Mouse (Mus musculus) limb, embryonic 13.5 days (tissue): Measurements from ENCODE around the gene Maml3. TPM values are rescaled to one million over a fixed set of nuclear protein-coding genes. Genes with fewer than 3 reads are reported as not detected.

ENCODE experiments used
- ATAC-seq: fragments of 200-750 bp; cut with Nextera tagmentation; 2 replicates; pipeline ENCODE4 v1.8.0; 2017; ENCODE audit warnings: low read depth, moderate number of reproducible peaks, moderate TSS enrichment; ENCODE audit not compliant: low FRiP score
- H3K27ac ChIP-seq: fragments of 300-500 bp; sonication (generic); 2 replicates; pipeline ENCODE4 v1.5.1; 2015; ENCODE audit warnings: inconsistent platforms, mild to moderate bottlenecking, moderate library complexity
- H3K27me3 ChIP-seq: fragments of 300-500 bp; sonication (generic); 2 replicates; pipeline ENCODE4 v1.6.1; 2015; ENCODE audit warnings: mild to moderate bottlenecking, inconsistent platforms
- H3K36me3 ChIP-seq: fragments of 300-500 bp; sonication (generic); 2 replicates; pipeline ENCODE4 v1.6.1; 2015; ENCODE audit warnings: inconsistent platforms, mild to moderate bottlenecking, moderate library complexity
- H3K4me1 ChIP-seq: fragments of 300-500 bp; sonication (generic); 2 replicates; pipeline ENCODE4 v1.6.1; 2015; ENCODE audit warnings: inconsistent platforms
- H3K4me2 ChIP-seq: fragments of 300-500 bp; sonication (generic); replicated peaks from 2 replicates; pipeline ENCODE4 v1.6.1; 2015; ENCODE audit warnings: inconsistent platforms, mild to moderate bottlenecking, moderate library complexity
- H3K4me3 ChIP-seq: fragments of 300-500 bp; sonication (generic); 2 replicates; pipeline ENCODE4 v1.5.1; 2015; ENCODE audit warnings: moderate library complexity, mild to moderate bottlenecking, inconsistent platforms
- H3K9ac ChIP-seq: fragments of 300-500 bp; sonication (generic); 2 replicates; pipeline ENCODE4 v1.6.1; 2015; ENCODE audit warnings: mild to moderate bottlenecking, inconsistent platforms
- H3K9me3 ChIP-seq: fragments of 300-500 bp; sonication (generic); 2 replicates; pipeline ENCODE4 v1.6.1; 2016; ENCODE audit warnings: inconsistent platforms
- WGBS: fragments of 180-500 bp; shearing (Covaris S2); methylation state at CpG from one replicate; pipeline ENCODE4 v1.1.7; 2015; 5-methylcytosine and 5-hydroxymethylcytosine counted together
- polyA plus RNA-seq: library from polyadenylated mRNA; unstranded; fragments of >200 nt; fragmentation: Nextera tagmentation; extraction: Ambion mirVana; gene quantifications from 2 replicates; pipeline ENCODE4 v1.2.1, GENCODE M21; 2015

The Maml3 gene
- polyA plus RNA-seq, 1 experiment from 2014 or later = 5.1 TPM

- H3K9me3 ChIP-seq = no peaks in the 10 kb centered on the region
- H3K4me2 ChIP-seq = peak overlapping the region; percentile 30; the same call in 1 of the 2 replicates
- H3K27ac ChIP-seq = no peak overlapping the region
- H3K27me3 ChIP-seq = no peaks in the 10 kb centered on the region
- no peak overlapping the region for H3K9ac ChIP-seq
- no peak for ATAC-seq
- no peaks in the 10 kb centered on the region for H3K36me3 ChIP-seq
- H3K4me1 ChIP-seq = peaks cover 19% of the 10 kb centered on the region
- WGBS = 64% methylated on average over 6 of the region's 6 CpGs
- H3K4me3 ChIP-seq = no peak overlapping the region
Observed at GRCm38 (mm10) chr3:51796838-51797237, 308.0 kb downstream of the Maml3 start.

DNA sequence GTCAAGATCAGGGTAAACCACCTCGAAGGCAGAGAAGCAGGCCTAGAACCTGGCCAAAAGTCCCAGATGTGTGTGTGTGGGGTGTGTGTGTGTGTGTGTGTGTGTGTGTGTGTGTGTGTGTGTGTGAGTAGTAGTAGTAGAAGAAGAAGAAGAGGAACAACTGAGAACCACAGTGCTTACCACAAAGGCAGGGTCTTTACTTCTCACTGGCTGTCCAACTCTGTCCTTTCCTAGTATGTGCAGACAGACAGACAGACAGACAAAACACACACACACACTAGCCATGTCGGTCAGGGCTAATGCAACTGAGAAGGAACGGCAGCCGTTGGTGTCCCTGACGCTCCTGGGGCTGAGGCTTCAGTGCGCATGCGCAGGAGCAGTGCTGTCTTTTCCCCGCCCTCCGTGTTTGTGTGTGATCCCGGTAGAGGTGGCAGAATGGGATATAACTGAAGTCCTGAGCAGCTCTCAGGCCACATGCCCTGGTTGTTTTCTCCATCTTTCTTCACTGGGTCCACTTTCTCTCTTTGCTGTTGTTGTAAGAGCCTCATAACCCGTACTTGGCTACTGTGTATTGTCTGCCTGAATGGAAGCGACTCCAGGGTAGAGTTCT lies 308.6 kb downstream of the Maml3 start:
- no peak for ATAC-seq
- H3K4me2 ChIP-seq = peak overlapping the region; percentile 30; the same call in 1 of the 2 replicates
- peak overlapping the region; percentile 28; the same call in 1 of the 2 replicates for H3K27ac ChIP-seq
- no peaks in the 10 kb centered on the region for H3K27me3 ChIP-seq
- no peaks in the 10 kb centered on the region for H3K9me3 ChIP-seq
- WGBS = 75% methylated on average over 12 of the region's 12 CpGs
- H3K4me1 ChIP-seq = peaks cover 16% of the 10 kb centered on the region
- no peak overlapping the region for H3K4me3 ChIP-seq
- H3K36me3 ChIP-seq = no peaks in the 10 kb centered on the region
- no peak overlapping the region for H3K9ac ChIP-seq

DNA sequence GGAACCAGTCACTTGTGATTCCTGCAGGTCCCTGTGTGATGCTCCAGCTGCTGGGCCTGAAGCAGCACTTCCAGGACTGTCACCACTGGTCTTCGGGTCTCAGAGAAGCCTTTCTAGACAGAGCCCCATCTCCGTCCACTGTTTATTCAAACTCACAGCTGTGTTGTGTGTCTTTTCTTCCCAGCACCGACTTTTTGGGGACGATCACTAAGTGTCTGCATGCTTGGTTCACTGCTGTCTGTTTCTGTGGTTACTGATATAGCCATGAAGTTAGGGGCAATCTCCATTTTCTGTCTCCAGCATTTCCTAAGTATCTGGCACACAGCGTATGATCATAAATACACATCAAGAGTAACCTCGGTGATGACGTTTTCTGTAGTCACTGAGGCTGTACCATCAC lies 313.3 kb downstream of the Maml3 start:
- ATAC-seq = no peak
- H3K4me1 ChIP-seq = peaks cover 20% of the 10 kb centered on the region

DNA sequence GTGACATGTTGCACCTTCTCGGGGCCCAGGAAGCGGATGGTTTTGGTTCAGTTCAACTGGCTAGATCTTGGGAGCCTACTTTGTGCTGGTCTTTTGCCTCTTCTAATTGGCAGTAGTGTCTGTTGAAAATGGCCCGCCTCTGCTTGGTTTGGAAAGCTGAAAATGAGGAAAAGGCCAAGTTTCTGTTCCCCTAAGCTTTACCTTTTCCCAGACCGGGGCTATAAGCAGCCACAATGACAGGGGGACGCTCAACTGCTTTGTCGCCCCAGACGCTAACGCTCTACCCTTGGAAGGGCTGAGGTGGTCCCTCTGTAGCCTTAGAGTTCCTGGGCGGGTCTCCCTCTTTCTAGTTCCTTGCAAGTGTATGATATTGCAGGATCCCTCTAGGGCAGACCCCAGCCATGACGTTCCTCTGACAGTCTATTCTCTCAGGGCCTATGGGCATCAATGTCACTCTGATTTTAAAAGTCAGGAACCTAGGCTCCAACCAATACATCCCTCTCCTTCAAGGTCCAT lies 315.4 kb downstream of the Maml3 start:
- H3K4me3 ChIP-seq = peak overlapping the region; percentile 19
- H3K9ac ChIP-seq = no peak overlapping the region
- no peaks in the 10 kb centered on the region for H3K27me3 ChIP-seq
- peak overlapping the region; percentile 60 for H3K4me2 ChIP-seq
- H3K9me3 ChIP-seq = no peaks in the 10 kb centered on the region
- H3K36me3 ChIP-seq = no peaks in the 10 kb centered on the region
- 66% methylated on average over 10 of the region's 10 CpGs for WGBS
- peak overlapping the region; percentile 29; the same call in 1 of the 2 replicates for H3K27ac ChIP-seq
- no peak for ATAC-seq
- H3K4me1 ChIP-seq = peaks cover 17% of the 10 kb centered on the region

More for the DNA sequence above, 313.3 kb downstream of the Maml3 start:
- no peak overlapping the region for H3K4me2 ChIP-seq
- WGBS = 83% methylated on average over 7 of the region's 7 CpGs
- no peak overlapping the region for H3K4me3 ChIP-seq
- no peak overlapping the region for H3K9ac ChIP-seq
- no peaks in the 10 kb centered on the region for H3K36me3 ChIP-seq
- H3K27me3 ChIP-seq = no peaks in the 10 kb centered on the region
- no peaks in the 10 kb centered on the region for H3K9me3 ChIP-seq
- no peak overlapping the region for H3K27ac ChIP-seq

DNA sequence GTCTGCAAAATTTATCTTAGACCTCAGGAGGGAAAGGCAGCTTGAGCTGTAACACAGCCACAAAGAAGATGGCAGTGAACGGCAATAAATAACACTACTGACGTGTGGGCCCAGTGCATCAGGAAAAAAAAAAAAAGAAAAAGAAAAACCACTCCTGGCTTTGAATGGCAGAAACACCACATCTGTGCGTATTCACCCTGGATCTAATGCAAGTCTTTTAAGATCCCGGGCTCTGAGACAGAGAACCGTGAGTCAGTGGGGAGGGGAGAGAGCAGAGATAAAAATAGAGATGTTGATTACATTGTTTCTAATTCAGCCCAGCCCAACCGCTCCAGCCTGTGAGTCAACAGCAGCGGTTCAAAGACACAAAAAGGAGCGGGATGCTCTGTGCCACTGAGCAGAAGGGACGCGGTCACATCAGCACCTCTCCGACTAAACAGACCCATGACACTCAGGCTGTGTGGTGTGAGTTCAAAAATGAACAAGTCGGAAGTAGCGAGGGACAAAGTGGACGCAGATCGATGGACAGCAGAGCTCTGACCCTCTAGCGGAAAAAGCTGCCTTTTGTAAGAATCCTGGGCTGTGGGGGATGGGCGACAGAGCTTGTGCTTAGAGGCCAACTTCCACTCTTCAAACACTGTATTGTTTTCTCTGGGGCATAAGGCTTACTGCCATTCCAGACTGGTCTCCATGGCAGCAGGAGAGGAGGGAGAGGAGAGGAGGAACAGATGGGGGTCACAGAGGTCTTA lies 316.1 kb downstream of the Maml3 start:
- no peaks in the 10 kb centered on the region for H3K36me3 ChIP-seq
- H3K27ac ChIP-seq = peak overlapping the region; percentile 29
- peak overlapping the region; percentile 19 for H3K4me3 ChIP-seq
- H3K27me3 ChIP-seq = no peaks in the 10 kb centered on the region
- H3K4me2 ChIP-seq = peak overlapping the region; percentile 60
- 0 out of 2 replicates have a peak overlapping the region, but pooled peaks have one; percentile 14 for H3K9ac ChIP-seq
- H3K4me1 ChIP-seq = peaks cover 17% of the 10 kb centered on the region
- no peaks in the 10 kb centered on the region for H3K9me3 ChIP-seq
- ATAC-seq = peak; percentile 48
- 3% methylated on average over 17 of the region's 17 CpGs for WGBS

DNA sequence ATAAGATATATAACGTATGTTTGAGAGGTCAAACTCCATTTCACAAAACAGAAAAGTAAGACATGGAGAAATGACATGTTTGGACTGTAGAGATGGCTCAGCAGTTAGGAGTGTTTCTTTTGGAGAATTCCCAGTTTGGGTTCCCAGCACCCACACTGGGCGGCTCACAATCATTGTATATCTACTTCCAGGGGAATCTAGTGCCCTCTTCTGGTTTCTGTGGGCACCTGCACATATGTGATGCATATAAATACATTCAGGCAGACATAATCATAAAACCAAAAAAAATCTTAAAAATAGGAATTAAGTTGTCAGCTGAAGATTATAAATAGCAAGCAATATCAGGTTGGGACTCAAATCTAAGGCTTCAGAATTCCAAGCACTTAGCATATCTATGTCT lies 316.9 kb downstream of the Maml3 start:
- no peak overlapping the region for H3K4me3 ChIP-seq
- no peak overlapping the region for H3K9ac ChIP-seq
- peaks cover 17% of the 10 kb centered on the region for H3K4me1 ChIP-seq
- no peaks in the 10 kb centered on the region for H3K27me3 ChIP-seq
- H3K9me3 ChIP-seq = no peaks in the 10 kb centered on the region
- ATAC-seq = no peak
- no peak overlapping the region for H3K27ac ChIP-seq
- no peak overlapping the region for H3K4me2 ChIP-seq
- H3K36me3 ChIP-seq = no peaks in the 10 kb centered on the region
- WGBS = 96% methylated on average over 2 of the region's 2 CpGs

GRCm38 (mm10) chr3:51785796-51786195 lies 319.1 kb downstream of the Maml3 start:
- H3K27ac ChIP-seq = no peak overlapping the region
- H3K4me2 ChIP-seq = no peak overlapping the region
- 69% methylated on average over 7 of the region's 7 CpGs for WGBS

DNA sequence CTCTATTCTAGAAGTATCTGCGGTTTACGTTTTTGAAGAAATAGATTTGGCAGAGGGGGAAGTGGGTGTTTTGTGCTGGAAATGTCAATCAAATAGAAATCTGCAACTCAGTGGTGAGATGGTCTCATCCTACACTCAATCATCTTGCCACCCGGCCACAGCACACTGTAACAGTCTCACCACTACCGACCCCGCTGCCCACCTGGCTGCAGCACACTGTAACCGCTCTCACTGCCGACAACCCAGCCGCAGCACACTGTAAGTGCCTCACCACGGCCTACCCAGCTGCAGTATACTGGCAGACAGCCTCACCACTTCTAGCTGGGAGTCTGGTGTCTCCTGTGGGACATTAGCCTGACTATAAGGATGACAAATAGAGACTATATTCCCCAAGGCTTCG lies 322.7 kb downstream of the Maml3 start:
- no peaks in the 10 kb centered on the region for H3K36me3 ChIP-seq
- H3K27ac ChIP-seq = no peak overlapping the region
- H3K4me3 ChIP-seq = no peak overlapping the region
- H3K4me1 ChIP-seq = peaks cover 22% of the 10 kb centered on the region
- ATAC-seq = no peak
- 83% methylated on average over 10 of the region's 10 CpGs for WGBS
- H3K9ac ChIP-seq = no peak overlapping the region
- H3K4me2 ChIP-seq = no peak overlapping the region
- H3K27me3 ChIP-seq = no peaks in the 10 kb centered on the region
- H3K9me3 ChIP-seq = no peaks in the 10 kb centered on the region

More at GRCm38 (mm10) chr3:51785796-51786195, 319.1 kb downstream of the Maml3 start:
- H3K9me3 ChIP-seq = no peaks in the 10 kb centered on the region
- no peaks in the 10 kb centered on the region for H3K36me3 ChIP-seq
- H3K4me1 ChIP-seq = peaks cover 17% of the 10 kb centered on the region
- H3K9ac ChIP-seq = no peak overlapping the region
- H3K4me3 ChIP-seq = no peak overlapping the region
- no peak for ATAC-seq
- H3K27me3 ChIP-seq = no peaks in the 10 kb centered on the region

GRCm38 (mm10) chr3:51778738-51779592 lies 325.9 kb downstream of the Maml3 start:
- Histone ChIP-seq H3K9ac (no peak overlapping the region), H3K9me3 (no peaks in the 10 kb centered on the region), H3K27me3 (no peaks in the 10 kb centered on the region), H3K4me1 (peaks cover 22% of the 10 kb centered on the region), H3K4me2 (peak overlapping the region; percentile 42), H3K27ac (peak overlapping the region; percentile 22; the same call in 1 of the 2 replicates), H3K36me3 (no peaks in the 10 kb centered on the region), H3K4me3 (no peak overlapping the region)
- peak; percentile 77 for ATAC-seq
- 14% methylated on average over 16 of the region's 16 CpGs for WGBS

- H3K36me3 ChIP-seq = no peaks in the 10 kb centered on the region
- H3K4me1 ChIP-seq = peaks cover 22% of the 10 kb centered on the region
- H3K4me3 ChIP-seq = no peak overlapping the region
- WGBS = 16% methylated on average over 3 of the region's 3 CpGs
- peak; percentile 52; the same call in 1 of the 2 replicates for ATAC-seq
- H3K9ac ChIP-seq = no peak overlapping the region
- H3K27me3 ChIP-seq = no peaks in the 10 kb centered on the region
- no peak overlapping the region for H3K27ac ChIP-seq
- no peaks in the 10 kb centered on the region for H3K9me3 ChIP-seq
- peak overlapping the region; percentile 42; the same call in 1 of the 2 replicates for H3K4me2 ChIP-seq
Observed at GRCm38 (mm10) chr3:51778179-51778578, 326.7 kb downstream of the Maml3 start.

DNA sequence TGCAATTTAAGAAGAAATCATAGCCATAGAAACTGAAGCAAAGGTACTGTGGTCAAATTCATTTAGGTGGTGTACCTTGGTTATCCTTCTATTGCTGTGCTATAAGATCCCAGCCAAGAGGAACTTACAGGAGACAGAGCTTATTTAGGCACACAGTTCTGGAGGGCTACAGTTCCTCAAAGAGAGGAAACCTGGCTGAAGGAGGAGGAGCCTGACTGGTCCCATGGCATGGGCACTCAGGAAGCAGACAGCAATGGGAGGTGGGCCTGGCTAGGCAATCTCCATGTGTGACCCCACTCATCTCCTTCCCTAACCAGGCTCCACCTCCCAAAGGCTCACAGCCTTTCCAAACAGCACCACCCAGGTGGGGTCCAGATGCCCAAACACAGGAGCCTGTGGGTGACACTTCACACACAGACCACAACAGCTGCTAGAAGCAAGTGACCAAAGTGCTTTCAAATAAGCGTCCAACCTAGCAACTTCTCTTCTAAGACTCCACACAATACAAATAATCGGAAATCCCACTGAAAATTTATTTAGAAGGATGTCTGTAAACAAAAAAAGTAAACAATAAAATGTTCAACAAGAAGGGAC lies 328.8 kb downstream of the Maml3 start:
- H3K9ac ChIP-seq = no peak overlapping the region
- H3K9me3 ChIP-seq = no peaks in the 10 kb centered on the region
- H3K4me3 ChIP-seq = no peak overlapping the region
- WGBS = 79% methylated on average over 2 of the region's 2 CpGs
- H3K36me3 ChIP-seq = no peaks in the 10 kb centered on the region
- H3K27ac ChIP-seq = no peak overlapping the region
- H3K4me1 ChIP-seq = peaks cover 25% of the 10 kb centered on the region
- H3K4me2 ChIP-seq = no peak overlapping the region
- ATAC-seq = no peak
- no peaks in the 10 kb centered on the region for H3K27me3 ChIP-seq
